Mouse (Mus musculus): ENCODE measurements around the gene St13.

The St13 gene

GRCm38 (mm10) chr15:81320137-81320536 is 79.7 kb downstream of the St13 start:
- no peak for DNase-seq (ENCODE audit: low read depth, low spot score)

- DNase-seq (ENCODE audit: low read depth, low spot score) = no peak
Measured at GRCm38 (mm10) chr15:81319462-81319861, 80.4 kb downstream of the St13 start.

GRCm38 (mm10) chr15:81313928-81314327 is 85.9 kb downstream of the St13 start:
- DNase-seq (ENCODE audit: low read depth, low spot score) = no peak
